ENCODE assay signal across 8 mouse cellular contexts in the genomic region with DNA sequence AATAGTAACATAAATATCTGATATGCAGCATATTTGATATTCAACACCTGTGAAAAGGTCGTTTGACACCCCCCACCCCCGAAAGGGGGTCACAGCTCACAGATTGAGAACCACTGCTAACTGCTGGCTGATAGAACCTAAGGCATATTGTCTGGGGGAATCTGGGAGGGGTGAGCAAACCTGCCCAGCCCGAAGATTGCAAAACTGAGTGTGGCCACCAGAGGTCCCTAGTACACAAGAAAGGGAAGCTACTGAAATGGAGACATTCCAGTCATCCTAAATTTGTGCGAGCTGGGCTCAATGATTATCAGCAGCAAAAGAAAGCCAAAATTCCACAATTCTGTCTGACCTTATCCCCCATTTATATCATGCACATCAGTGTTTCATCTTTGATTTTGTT. TPM values are rescaled to one million over a fixed set of nuclear protein-coding genes. Genes with fewer than 3 reads are reported as not detected.
DNase-seq lines count a peak whose midpoint lies in the region; ATAC-seq and TF ChIP-seq lines count a peak whose summit lies in the region.

No protein-coding gene starts in this region.

- H3K9ac ChIP-seq in liver, embryonic 12.5 days, result no peak overlapping the region
- no peak overlapping the region for H3K9ac ChIP-seq in lung, postnatal 0 days (replicated peaks; ENCODE audit: low read depth)

- H3K9me3 ChIP-seq in liver, embryonic 12.5 days (replicated peaks), result no peaks in the 10 kb centered on the region
- H3K9me3 ChIP-seq in lung, postnatal 0 days (ENCODE audit: low read length), result no peaks in the 10 kb centered on the region

- peak; percentile 66 for DNase-seq in liver
- DNase-seq in cerebellum, postnatal 10 days, result peak; percentile 88 to 89
- peak; percentile 67 for DNase-seq in gastrocnemius, postnatal 14 days
- peak; percentile 73 for DNase-seq in layer of hippocampus, adult 11-12 months (ENCODE audit: low spot score)
- peak; percentile 33 for DNase-seq in lung, postnatal 0 days (ENCODE audit: low spot score)
- DNase-seq in right cerebral cortex, adult 18-20 months, result peak; percentile 73
- peak; percentile 41 for DNase-seq in urinary bladder, adult 2 months (ENCODE audit: low spot score)

- intact Hi-C loops in gastrocnemius, postnatal 14 days (cut with DNase I; ENCODE audit: low total_unique reads), result no loop called here

- H3K36me3 ChIP-seq in liver, embryonic 12.5 days, result no peaks in the 10 kb centered on the region
- H3K36me3 ChIP-seq in lung, postnatal 0 days (ENCODE audit: insufficient read depth, low read length), result no peaks in the 10 kb centered on the region

- TF ChIP-seq CTCF in lung, postnatal 0 days (IDR thresholded peaks at IDR 0.05), result peak; percentile 77

- H3K27me3 ChIP-seq in liver, embryonic 12.5 days (replicated peaks), result no peaks in the 10 kb centered on the region
- H3K27me3 ChIP-seq in lung, postnatal 0 days (replicated peaks; ENCODE audit: insufficient read depth, low read length), result no peaks in the 10 kb centered on the region

- WGBS in liver, embryonic 12.5 days (ENCODE audit: insufficient replicate concordance), result 7% methylated on average over 4 of the region's 4 CpGs
- WGBS in lung, postnatal 0 days, result 14% methylated on average over 4 of the region's 4 CpGs

- H3K27ac ChIP-seq in liver, embryonic 12.5 days, result no peak overlapping the region
- H3K27ac ChIP-seq in lung, postnatal 0 days (ENCODE audit: low read length), result no peak overlapping the region

- no peak overlapping the region for H3K4me3 ChIP-seq in liver, embryonic 12.5 days
- H3K4me3 ChIP-seq in lung, postnatal 0 days (ENCODE audit: low read depth, low read length), result no peak overlapping the region

- no peak for ATAC-seq in liver, embryonic 12.5 days
- ATAC-seq in lung, postnatal 0 days, result no peak

- no peak for TF ChIP-seq EP300 in lung, postnatal 0 days (IDR thresholded peaks at IDR 0.05)

- H3K4me2 ChIP-seq in liver, embryonic 12.5 days, result no peak overlapping the region
- no peak overlapping the region for H3K4me2 ChIP-seq in lung, postnatal 0 days (replicated peaks; ENCODE audit: low read depth, low read length)

- H3K4me1 ChIP-seq in liver, embryonic 12.5 days, result no peaks in the 10 kb centered on the region
- no peaks in the 10 kb centered on the region for H3K4me1 ChIP-seq in lung, postnatal 0 days (ENCODE audit: insufficient read depth, low read depth, low read length)

RNA-seq across cellular contexts. Expression of a gene that starts 42.9 kb away (rescaled TPM):
- not detected in 2 replicates for polyA plus RNA-seq in liver, embryonic 12.5 days (2016; fragmentation: Nextera tagmentation; extraction: Ambion mirVana)
- total RNA-seq in gastrocnemius, postnatal 14 days (2021), result not detected
- not detected in 2 replicates for polyA plus RNA-seq in lung, postnatal 0 days (2015; fragmentation: Nextera tagmentation; extraction: Ambion mirVana)
- 0.01 TPM in 1 of 2 replicates, not detected in the other for polyA plus RNA-seq in urinary bladder, adult 2 months (2012; rRNA removed)

Comparison
In these comparisons a context has a peak if more than half of its experiments do, and no peak if none do; other contexts are left out.
1. DNase-seq: peak in every context shown above with its lines; median percentile 88 in cerebellum, postnatal 10 days; 73 in layer of hippocampus, adult 11-12 months; 73 in right cerebral cortex, adult 18-20 months; 67 in gastrocnemius, postnatal 14 days; 66 in liver; 41 in urinary bladder, adult 2 months; 33 in lung, postnatal 0 days.